Mouse (Mus musculus) liver, adult 10 weeks (tissue): ENCODE measurements around the gene Tm9sf1. TPM values are rescaled to one million over a fixed set of nuclear protein-coding genes. Genes with fewer than 3 reads are reported as not detected.

Experiments
- polyA plus RNA-seq: library from polyadenylated mRNA; stranded (reverse); fragments of 350-450 nt; fragmentation: Illumina TruSeq; extraction: RNeasy Lipid Tissue Mini Kit (QIAGEN cat#74804); gene quantifications from one replicate; pipeline ENCODE4 v1.2.3, GENCODE M21; 2014; ENCODE audit warnings: low read depth, low replicate concordance

Gene Tm9sf1
- polyA plus RNA-seq: 26.3 TPM

DNA sequence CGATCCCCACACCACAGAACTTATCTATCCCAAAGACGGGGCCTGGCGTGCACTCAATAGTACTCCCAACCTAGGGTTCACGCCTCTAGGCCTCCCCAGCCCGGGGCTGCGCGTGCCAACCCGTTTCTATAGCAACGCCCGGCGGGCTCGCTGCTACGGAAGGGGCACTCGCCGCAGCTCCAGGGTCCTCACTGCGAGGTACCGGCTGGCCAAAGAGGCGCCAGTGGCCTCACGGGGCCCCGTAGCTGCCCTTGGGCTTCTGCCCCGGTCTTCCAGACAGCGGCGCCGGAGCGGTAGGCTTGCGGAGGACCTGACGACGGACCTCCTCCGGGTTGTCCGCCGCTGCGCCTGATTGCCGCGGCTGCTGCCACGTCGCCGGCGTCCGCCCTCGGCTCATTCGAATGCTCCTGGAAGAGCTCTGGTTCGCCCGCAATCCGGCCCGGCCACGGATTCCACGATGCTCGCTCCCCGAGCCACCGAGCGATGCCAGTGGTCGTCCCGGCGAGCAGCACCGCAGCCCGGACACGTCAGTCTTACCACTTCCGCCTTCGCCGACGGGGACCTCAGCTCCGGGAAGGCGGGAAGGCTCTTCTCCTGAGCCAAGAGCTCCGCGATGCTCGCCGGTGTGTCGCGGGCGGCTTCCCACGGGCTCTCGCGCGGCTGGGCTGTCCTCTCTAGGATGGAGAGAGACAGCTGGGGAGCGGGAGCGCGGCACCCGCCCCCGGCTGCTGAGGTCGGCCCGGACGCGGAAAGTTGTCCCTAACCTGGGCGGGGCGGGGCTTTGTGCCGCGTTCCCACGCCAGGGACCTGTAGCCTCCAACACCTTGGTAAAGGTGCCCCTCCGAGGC is at the start of gene Tm9sf1:
TSS of gene Tm9sf1 (minus strand) at position 747 of the 848 bp plus-strand sequence.

DNA sequence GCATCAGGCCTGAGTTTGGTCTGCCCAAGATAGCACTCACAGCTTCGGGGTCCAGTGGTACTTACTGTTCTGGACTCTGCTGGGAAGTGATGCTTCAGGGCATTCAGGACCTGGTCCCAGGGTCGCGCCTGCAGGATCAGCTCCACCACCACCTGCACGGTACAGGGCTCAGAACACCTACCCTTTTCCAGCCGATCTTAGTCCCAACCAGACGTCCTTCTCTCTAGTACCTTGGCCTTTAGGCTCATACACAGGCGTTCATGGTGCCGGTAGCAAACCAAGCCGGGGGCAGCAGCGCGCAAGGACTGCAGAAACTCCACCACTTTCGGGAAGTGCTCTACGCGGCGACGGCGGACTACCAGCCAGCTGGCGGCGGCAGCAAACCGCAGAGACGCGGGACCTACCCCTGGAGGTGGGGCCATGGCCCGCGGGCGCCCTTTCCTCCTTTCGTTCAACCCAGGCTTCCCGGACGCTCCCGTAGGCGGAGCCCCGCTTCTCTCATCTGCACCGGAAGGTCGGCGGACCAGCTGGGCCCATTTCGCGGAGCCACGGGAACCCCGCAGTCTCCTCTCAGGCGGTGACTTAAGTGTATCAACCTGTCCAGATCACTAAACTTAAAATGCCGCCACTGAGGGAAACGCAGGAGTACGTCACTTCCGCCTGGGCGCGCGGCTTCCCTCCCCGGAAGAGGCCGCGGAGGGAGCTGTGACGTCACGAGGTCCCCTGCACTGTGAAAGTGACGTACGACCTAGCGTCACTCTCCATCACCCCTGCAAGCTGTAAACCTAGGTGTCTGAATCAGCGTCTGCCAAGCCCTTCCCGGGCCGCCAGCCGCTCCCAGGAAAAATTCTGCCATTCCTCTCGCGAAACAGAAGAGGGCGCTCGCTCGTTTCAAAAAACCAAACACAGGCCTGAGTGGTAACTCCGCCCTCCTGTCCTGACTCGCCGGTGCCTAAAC is 37.8 kb upstream of the Tm9sf1 start, which contains the start of gene Tinf2:
TSS of gene Tinf2 (minus strand) at position 661 of the 958 bp plus-strand sequence.

GRCm38 (mm10) chr14:55671833-55672740 is 28.5 kb upstream of the Tm9sf1 start, which contains the start of the genes Gmpr2 and Nedd8:
Gene Gmpr2, plus strand, starts transcription at chr14:55671941.
Gene Nedd8, minus strand, starts transcription at chr14:55672124.

DNA sequence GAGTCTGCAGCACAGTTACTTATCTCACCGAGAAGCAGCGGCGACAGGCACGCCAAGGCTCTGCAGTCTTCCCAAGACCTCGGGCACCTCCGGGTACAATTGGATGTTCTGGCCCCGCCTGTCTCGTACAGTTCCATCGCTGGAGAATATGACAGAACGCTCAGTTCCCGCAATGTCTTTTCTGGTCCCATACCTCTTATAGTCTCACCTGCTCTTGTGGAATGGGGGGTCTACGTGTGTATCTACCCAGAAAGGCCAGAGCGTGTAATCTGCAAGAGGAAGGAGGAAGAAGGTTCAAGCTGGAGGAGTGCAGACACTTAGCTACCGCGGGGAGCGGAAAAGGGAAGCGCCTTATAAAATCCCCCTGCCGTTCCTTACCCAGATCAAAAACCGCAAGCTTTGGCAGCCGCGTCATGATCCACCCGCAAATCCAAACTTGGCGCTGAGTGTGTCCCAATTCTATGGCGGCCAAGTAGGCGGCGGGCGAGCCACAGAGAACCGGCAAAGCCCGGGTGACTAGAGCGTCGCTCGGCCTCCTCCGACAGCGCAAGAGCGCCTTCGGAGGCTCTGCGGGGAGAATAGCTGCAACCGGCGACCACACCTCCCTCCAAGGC is 16.5 kb upstream of the Tm9sf1 start, which contains the start of gene Mdp1:
TSS of gene Mdp1 (minus strand) at position 549 of the 614 bp plus-strand sequence.

GRCm38 (mm10) chr14:55649884-55650283 is 6.3 kb upstream of the Tm9sf1 start, which contains the start of gene Tssk4:
Gene Tssk4, plus strand, starts transcription at chr14:55650184.

DNA sequence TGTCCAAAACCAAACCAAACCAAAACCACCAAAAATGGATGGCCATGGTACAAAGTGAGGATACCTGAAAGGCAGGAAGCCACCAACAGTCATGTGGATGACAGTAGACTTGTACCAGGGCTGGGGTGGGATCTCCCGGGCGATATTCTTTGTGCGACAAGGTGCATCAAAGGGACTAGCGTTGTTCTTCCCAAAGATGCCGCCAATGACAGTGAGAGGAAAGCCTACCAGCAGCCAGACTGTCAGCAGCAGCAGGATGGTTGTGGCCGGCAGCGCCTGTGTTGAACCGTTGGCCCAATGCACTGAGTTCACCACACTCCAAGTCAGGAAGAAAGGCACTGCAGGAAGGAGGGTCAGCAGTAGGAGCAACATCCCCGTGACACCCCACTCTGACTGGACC is 5.8 kb downstream of the Tm9sf1 start, which contains the start of gene Gm49378:
TSS of gene Gm49378 (minus strand) at position 101 of the 400 bp plus-strand sequence.

DNA sequence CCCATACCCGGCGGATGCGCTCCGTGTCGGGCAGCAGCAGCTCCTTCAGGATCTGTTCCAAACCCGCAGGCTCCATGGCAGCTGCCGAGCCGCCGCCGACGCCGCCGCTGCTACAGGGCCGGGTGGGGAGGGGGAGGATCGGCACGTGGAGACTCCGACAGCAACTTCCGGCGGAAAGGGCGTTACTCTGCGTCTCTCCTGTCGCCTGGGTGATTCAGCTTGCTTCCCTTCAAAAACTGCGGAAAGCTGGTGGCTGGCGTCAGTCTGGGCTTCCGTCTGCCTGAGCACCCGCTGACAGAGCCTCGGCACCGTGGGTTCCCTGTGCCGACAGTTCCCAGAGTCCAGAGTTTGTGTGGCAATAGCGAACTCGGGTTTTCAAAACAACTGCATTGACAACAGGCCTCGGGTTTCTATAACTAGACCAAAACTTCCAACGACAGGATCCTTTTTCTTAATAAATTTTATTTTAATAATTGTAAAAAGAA is 8.0 kb downstream of the Tm9sf1 start, which contains the start of gene Ipo4:
TSS of gene Ipo4 (minus strand) at position 435 of the 485 bp plus-strand sequence.

DNA sequence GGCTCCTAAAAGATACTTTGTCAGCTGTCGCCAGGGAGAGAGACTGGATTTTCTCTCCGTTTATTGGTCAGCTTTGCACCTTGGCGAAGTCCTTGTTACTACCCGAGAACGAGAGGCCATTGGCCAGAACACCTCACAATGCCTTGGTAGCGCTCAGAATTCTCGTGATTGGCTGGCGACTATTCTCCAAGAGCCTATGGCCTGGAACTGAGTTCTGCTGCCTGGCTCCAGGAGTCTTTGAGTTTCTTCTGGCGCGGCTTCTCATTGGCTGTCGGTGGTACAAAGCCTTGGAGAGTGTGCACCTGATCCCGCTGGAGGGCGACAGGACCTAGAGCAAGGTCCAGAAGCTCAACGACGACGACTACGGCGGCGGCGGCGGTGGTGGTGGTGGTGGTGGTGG is 25.8 kb downstream of the Tm9sf1 start, which contains the start of gene Rec8:
TSS of gene Rec8 (plus strand) at position 216 of the 400 bp plus-strand sequence.

DNA sequence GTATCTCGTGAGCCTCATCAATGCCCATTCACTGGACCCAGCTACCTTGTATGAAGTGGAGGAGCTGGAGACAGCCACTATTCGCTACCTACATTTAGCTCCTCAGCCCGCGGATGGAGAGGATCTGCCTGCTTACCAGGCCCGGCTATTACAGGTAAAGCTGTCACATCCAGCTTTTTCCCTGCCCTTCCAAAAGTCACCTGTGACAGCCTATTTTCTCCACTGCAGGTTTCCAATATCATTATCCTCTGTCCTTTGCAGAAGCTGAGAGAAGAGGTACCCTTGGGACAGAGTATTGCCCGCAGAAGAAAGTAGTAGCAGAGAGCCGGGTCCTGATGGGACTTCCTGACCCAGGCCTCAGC is 40.4 kb downstream of the Tm9sf1 start, which contains the start of gene Irf9:
TSS of gene Irf9 (plus strand) at position 301 of the 362 bp plus-strand sequence.

GRCm38 (mm10) chr14:55591331-55591891 is 52.2 kb downstream of the Tm9sf1 start, which contains the start of gene Rnf31:
Gene Rnf31, plus strand, starts transcription at chr14:55591708.

DNA sequence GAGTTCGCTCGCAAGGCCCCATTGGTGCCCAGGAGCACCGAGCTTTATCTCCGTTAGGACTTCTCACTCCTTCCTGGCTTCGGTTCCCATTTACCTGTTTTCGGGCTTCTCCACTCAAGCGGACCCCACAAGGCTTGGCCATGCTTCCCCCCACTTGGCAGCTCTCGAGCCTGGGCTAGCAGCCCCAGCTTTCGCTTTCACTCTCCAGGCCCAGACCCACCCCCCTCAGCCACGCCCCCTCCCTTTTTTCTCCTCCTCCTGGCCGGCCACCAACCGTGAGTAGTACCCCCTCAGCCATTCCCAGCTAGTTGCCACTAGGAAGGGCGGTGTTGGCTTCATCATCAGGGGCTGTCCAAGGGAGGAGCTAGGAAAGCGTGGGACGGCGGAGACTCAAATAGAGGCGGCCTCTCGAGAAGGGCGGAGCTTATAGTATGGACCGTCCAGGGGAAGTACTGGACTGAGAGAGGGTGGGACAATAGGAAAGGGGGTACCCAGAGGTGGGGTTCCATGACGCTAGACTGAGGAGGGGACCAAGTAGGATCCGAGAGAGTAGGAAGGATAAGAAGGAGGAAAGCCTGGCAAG is 52.8 kb downstream of the Tm9sf1 start, which contains the start of gene Psme2:
TSS of gene Psme2 (minus strand) at position 366 of the 583 bp plus-strand sequence.

Other genes starting within 250 kb of the Tm9sf1 start
- 110 TPM for gene Dhrs4, start 165.0 kb downstream of the Tm9sf1 start, polyA plus RNA-seq
- not detected for gene Carmil3, start 153.2 kb downstream of the Tm9sf1 start, polyA plus RNA-seq
- not detected for gene Cpne6, start 133.4 kb downstream of the Tm9sf1 start, polyA plus RNA-seq
- gene Nrl, start 118.8 kb downstream of the Tm9sf1 start, polyA plus RNA-seq: not detected
- 0.24 TPM for gene Pck2, start 103.5 kb downstream of the Tm9sf1 start, polyA plus RNA-seq
- 82.7 TPM for gene Dcaf11, start 83.8 kb downstream of the Tm9sf1 start, polyA plus RNA-seq
- not detected for gene A730061H03Rik, start 83.4 kb downstream of the Tm9sf1 start, polyA plus RNA-seq
- gene Fitm1, start 68.2 kb downstream of the Tm9sf1 start, polyA plus RNA-seq: 0.87 TPM
- 149 TPM for gene Psme1, start 65.7 kb downstream of the Tm9sf1 start, polyA plus RNA-seq
- 9.1 TPM for gene Emc9, start 58.5 kb downstream of the Tm9sf1 start, polyA plus RNA-seq
- 129 TPM for gene Psme2, start 52.7 kb downstream of the Tm9sf1 start, polyA plus RNA-seq
- gene Rnf31, start 52.1 kb downstream of the Tm9sf1 start, polyA plus RNA-seq: 3.8 TPM
- 28.2 TPM for gene Irf9, start 40.2 kb downstream of the Tm9sf1 start, polyA plus RNA-seq
- gene Rec8, start 25.8 kb downstream of the Tm9sf1 start, polyA plus RNA-seq: 0.24 TPM
- 5.0 TPM for gene Ipo4, start 7.8 kb downstream of the Tm9sf1 start, polyA plus RNA-seq
- 0.66 TPM for gene Gm49378, start 5.9 kb downstream of the Tm9sf1 start, polyA plus RNA-seq
- not detected for gene Tssk4, start 6.4 kb upstream of the Tm9sf1 start, polyA plus RNA-seq
- gene Mdp1, start 16.7 kb upstream of the Tm9sf1 start, polyA plus RNA-seq: 9.9 TPM
- gene Gmpr2, start 28.1 kb upstream of the Tm9sf1 start, polyA plus RNA-seq: 16.3 TPM
- gene Nedd8, start 28.3 kb upstream of the Tm9sf1 start, polyA plus RNA-seq: 75.4 TPM
- gene Tinf2, start 38.0 kb upstream of the Tm9sf1 start, polyA plus RNA-seq: 4.1 TPM
- 0.66 TPM for gene Tgm1, start 70.1 kb upstream of the Tm9sf1 start, polyA plus RNA-seq
- 1.4 TPM for gene Rabggta, start 78.5 kb upstream of the Tm9sf1 start, polyA plus RNA-seq
- gene Dhrs1, start 101.9 kb upstream of the Tm9sf1 start, polyA plus RNA-seq: 50.2 TPM
- gene Nop9, start 101.9 kb upstream of the Tm9sf1 start, polyA plus RNA-seq: 5.4 TPM
- gene Cideb, start 114.7 kb upstream of the Tm9sf1 start, polyA plus RNA-seq: 47.4 TPM
- gene Ltb4r2, start 117.6 kb upstream of the Tm9sf1 start, polyA plus RNA-seq: 0.24 TPM
- not detected for gene Ltb4r1, start 122.2 kb upstream of the Tm9sf1 start, polyA plus RNA-seq
- 0.58 TPM for gene Adcy4, start 140.3 kb upstream of the Tm9sf1 start, polyA plus RNA-seq
- 0.53 TPM for gene Ripk3, start 145.1 kb upstream of the Tm9sf1 start, polyA plus RNA-seq
- not detected for gene Nfatc4, start 179.3 kb upstream of the Tm9sf1 start, polyA plus RNA-seq
- 0.05 TPM for gene Nynrin, start 210.2 kb upstream of the Tm9sf1 start, polyA plus RNA-seq
- gene Cbln3, start 240.6 kb upstream of the Tm9sf1 start, polyA plus RNA-seq: 0.19 TPM
- gene Khnyn, start 241.1 kb upstream of the Tm9sf1 start, polyA plus RNA-seq: 16.9 TPM